Mouse (Mus musculus) neutrophil, adult 5-6 weeks (primary cell): ENCODE data around the gene Cars. TPM values are rescaled to one million over a fixed set of nuclear protein-coding genes. Genes with fewer than 3 reads are reported as not detected.

Experiments
- ATAC-seq: fragments of 151-379, 151-347 bp; 2 replicates; pipeline ENCODE4 v1.8.0; 2017; ENCODE audit warnings: mild to moderate bottlenecking, moderate TSS enrichment; ENCODE audit not compliant: insufficient number of reproducible peaks, poor library complexity, low FRiP score, severe bottlenecking; ENCODE audit errors: extremely low read depth
- total RNA-seq: library from RNA; stranded (forward); fragments of 200-1000 nt; gene quantifications from 2 replicates; pipeline ENCODE4 v1.2.3, GENCODE M21; 2017

Gene Cars
- total RNA-seq, 1 experiment from 2014 or later: 63.9 TPM

DNA sequence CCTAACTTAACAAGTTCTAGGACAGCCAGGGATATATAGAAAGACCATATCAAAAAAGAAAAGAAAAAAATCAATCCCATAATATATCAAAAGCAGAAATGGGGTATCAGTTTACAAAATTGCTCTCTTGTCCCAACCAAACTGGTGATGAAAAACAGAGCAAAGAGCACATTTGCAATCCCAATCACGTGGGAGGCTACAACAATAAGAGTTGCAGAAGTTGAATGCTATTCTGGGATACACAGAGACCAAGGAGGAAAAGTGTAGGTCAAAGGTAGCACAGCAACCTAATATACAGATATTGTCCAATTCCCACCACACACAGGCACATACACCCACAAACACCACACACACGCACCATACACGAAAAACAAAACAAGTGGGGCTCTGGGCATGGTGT is 63.6 kb downstream of the Cars start:
- ATAC-seq: no peak

DNA sequence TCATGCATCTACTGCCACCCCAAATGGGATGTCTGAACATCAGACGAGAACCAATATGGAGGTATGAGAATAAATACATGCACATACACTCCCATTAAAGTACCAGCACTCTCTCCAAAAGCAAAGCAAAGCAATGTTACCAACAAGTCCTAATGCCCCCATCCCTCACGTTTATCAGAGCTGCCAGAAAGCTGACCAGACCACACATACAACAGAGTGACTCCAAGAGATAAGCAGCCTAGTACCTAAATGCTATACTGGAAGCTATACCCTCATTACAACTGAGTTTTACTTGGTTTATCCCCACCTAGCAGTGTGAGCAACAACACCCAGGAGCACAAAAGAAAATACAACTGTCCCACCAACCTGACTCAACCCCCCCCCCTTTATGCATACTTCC is 66.6 kb downstream of the Cars start:
- ATAC-seq: no peak

DNA sequence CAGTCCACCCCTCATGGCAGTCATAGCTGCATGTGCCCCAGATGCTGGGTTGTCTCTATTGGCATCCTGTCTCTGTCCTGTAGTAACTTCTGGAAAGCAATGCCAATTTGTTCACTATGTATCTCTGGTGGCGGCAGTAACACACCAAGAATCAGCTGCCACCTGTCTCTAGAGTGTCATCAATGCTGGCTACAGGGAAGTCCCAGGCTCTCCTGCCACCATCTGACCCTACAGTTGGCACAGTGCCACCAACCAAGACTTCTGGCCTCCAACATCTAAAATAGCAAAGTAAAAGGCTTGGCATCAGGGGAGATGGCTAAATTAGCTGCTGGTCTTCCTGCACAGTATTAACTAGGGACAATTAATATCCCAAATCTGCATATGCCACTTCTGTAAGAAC is 67.5 kb downstream of the Cars start:
- ATAC-seq: no peak

DNA sequence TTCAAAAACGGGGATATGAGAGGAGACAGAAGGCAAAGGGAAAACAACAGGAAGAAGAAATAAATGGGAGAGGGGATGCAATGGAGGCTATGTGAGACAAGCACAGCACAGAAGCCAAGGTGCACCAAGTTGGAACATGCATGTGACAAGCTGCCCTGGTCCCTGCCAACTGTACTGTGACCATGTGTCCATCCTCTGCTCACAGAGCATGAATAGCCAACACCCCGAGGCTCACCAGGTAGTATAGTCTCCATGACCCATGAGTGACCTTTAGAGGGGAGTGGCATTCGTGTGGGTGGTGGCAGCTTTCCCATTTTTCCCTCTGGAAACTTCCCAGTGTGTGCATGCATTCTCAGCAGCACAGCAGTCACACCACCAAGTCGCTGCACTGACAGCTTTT is 80.6 kb downstream of the Cars start:
- no peak for ATAC-seq

DNA sequence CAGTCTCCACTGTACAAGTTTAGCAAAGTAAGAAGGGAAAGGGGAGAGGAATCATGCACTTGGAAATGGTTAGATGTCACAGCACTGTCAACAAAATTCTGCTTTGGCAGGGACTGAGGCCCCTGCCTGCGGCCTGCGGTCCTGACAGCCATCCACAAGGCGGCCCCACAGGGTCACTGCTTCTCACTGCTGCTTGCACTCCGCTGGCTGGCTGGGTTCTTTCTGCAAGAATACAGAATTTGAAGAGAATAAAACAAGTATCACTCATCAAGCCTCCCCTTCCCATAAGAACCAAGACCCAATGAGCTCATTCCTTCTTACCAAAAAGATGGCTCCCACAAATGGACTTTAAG is 85.5 kb downstream of the Cars start:
- no peak for ATAC-seq

DNA sequence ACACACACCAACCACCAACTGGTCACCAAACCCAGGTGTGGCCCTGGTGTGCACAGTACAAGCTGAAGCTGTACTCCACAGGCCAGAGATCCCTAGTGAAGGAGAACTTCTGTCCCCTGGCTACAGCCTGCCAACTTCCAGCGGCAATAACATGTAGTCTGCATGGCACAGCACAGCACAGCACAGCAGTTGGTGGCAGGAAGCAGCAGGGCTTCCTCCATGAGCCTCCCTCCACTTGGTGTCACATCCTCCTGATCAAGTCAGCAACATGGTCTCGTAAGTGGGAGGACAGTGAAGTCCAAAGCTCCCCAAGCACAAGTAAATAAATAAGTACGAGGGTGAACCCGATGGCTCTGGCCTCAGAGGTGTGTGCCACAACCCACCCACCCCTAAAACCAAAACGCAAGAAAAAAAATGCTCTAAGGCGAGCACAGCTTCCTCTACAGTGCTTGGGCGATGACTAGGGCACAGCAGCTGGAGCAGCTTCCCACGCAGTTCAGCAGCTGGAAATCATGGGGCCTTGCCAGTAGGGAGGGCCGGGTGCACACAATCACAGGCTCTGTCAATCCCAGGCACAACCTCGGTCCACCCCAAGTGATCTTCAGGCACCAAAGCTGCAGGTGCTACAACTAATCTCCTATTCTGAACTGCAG is 86.0 kb downstream of the Cars start:
- ATAC-seq: no peak

DNA sequence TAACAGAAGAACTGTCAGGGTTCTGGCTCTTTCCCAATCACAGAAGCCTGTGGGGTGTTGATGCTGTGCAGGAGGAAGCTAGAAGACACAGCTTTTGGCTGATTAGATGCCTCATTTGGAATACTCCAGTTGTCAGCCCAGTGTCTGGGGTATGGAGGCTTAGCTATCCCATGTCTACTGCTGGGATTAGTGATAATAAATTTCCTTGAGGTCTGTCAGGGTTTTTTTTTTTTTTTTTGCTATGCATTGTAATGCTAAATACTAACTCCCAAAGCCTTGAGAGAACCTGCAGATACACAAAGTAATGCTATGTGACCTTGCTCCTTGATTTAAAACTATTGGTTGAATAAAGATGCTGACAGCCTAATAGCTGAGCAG is 88.6 kb downstream of the Cars start:
- no peak for ATAC-seq

DNA sequence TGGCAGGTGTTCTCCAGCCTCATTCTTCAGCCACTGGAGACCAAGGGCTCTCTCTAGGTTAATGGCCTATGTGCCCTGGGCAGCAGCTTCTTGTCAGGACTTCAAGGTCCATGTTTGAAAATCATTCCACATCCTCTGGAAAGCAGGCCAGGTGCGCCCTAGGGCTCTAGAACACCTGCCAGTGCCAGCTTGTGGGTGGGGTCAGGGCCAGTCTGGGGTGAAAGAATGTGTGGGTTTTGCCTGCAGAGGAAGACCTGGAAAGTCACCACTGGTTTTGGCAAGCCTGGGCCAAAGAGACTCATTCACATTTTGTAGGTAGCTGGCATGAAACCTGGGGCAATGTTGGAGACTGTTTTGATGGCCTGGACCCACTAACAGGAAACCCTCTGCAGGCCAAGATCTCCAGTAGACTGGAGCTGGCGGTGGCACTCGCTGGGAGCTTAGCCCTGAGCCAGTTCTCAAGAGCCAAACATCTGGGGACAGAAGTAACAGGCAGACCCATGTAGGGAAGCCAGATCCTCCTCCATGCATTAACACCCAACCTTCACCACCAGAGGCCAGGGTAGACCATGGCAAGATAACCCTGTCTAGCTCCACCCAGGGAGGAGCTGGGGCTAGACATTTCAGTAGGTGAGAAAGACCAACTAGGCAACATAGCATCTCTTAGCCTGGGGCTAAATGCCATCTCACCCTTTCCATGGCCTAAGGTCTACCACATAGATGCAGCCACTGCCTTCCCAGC is 89.1 kb downstream of the Cars start:
- no peak for ATAC-seq

DNA sequence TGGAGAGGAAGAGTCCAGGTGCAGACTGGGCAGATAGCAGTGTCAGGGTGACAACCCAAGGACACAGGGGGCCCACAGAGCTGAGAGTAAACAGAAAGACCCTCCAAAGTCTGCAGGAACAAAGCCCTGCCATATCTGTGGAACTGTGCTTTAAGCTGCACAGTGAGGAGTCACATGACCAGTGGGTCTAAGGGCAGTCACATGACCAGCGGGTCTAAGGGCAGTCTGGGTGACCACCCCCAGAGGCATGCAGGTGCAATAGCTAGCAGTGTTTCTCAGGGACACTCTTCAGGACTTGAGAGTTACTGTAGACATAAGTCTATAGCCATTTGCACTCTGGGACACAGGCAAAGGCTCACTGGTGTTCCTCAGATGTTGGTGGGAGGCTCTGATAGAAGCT is 90.3 kb downstream of the Cars start:
- no peak for ATAC-seq

Other genes starting within 250 kb of the Cars start
- gene Cdkn1c, start 139.0 kb downstream of the Cars start, total RNA-seq: 1.0 and 2.2 TPM in 2 replicates
- gene Slc22a18, start 126.4 kb downstream of the Cars start, total RNA-seq: not detected in 2 replicates
- gene Phlda2, start 96.9 kb downstream of the Cars start, total RNA-seq: not detected in 2 replicates
- gene Nap1l4, start 51.0 kb downstream of the Cars start, total RNA-seq: 110 and 117 TPM in 2 replicates
- 19.0 and 20.9 TPM in 2 replicates for gene Tnfrsf26, start 28.6 kb upstream of the Cars start, total RNA-seq
- gene Tnfrsf22, start 49.6 kb upstream of the Cars start, total RNA-seq: 2.1 TPM in 2 replicates
- 8.6 and 10.1 TPM in 2 replicates for gene Tnfrsf23, start 85.8 kb upstream of the Cars start, total RNA-seq
- gene Osbpl5, start 156.9 kb upstream of the Cars start, total RNA-seq: 27.0 and 36.1 TPM in 2 replicates
- not detected in 2 replicates for gene Mrgprg, start 166.9 kb upstream of the Cars start, total RNA-seq
- gene Mrgpre, start 184.4 kb upstream of the Cars start, total RNA-seq: 2.7 and 3.8 TPM in 2 replicates
- gene Nadsyn1, start 222.8 kb upstream of the Cars start, total RNA-seq: 14.5 and 21.8 TPM in 2 replicates
- 6.9 and 10.1 TPM in 2 replicates for gene Dhcr7, start 223.1 kb upstream of the Cars start, total RNA-seq